Mouse (Mus musculus) embryonic fibroblast, embryonic 13.5 days (primary cell): ENCODE data around the gene Ddr2.

Source experiments
- CTCF ChIP-seq: IDR thresholded peaks from 2 replicates; pipeline ENCODE4 v1.5.1; 2011; ENCODE audit warnings: mild to moderate bottlenecking, control low read depth, low read length, moderate library complexity, borderline replicate concordance; ENCODE audit not compliant: insufficient read depth
- POLR2A ChIP-seq: IDR thresholded peaks from 2 replicates; pipeline ENCODE4 v1.6.1; 2011; ENCODE audit warnings: low read depth, mild to moderate bottlenecking, control low read depth, low read length, moderate library complexity

GRCm38 (mm10) chr1:169949981-169950380 lies 160.6 kb downstream of the Ddr2 start:
- TF ChIP-seq POLR2A (no peak), CTCF (no peak)
